Comparison of ENCODE assay signal across 12 mouse cellular contexts in genomic region chr11:115133800-115134199, GRCm38 (mm10). TPM values are rescaled to one million over a fixed set of nuclear protein-coding genes. Genes with fewer than 3 reads are reported as not detected.
A peak's percentile ranks its signal among the peaks of the same experiment; 100 is the strongest.
DNase-seq lines count a peak whose midpoint lies in the region; ATAC-seq lines count a peak whose summit lies in the region.
"Had no signal": no experiment of that assay in that cellular context is flagged by ENCODE, and none has a peak within 500 bp of the region (broad histone marks: within the 10 kb centered on the region; RNA-seq: fewer than 3 reads in every experiment).

Gene Cd300lf, minus strand, starts transcription at chr11:115133992.

- H3K4me1 ChIP-seq in heart, embryonic 12.5 days (replicated peaks): no peaks in the 10 kb centered on the region
- no peaks in the 10 kb centered on the region for H3K4me1 ChIP-seq in midbrain, embryonic 16.5 days (ENCODE audit: control insufficient read depth, insufficient read depth, low read length)
- H3K4me1 ChIP-seq: embryonic facial prominence, embryonic 12.5 days; midbrain, embryonic 10.5 days had no signal

- no peaks in the 10 kb centered on the region for H3K9me3 ChIP-seq in heart, embryonic 12.5 days (replicated peaks)
- H3K9me3 ChIP-seq in midbrain, embryonic 16.5 days (replicated peaks; ENCODE audit: control insufficient read depth, low read length, poor library complexity, severe bottlenecking): no peaks in the 10 kb centered on the region
- H3K9me3 ChIP-seq: embryonic facial prominence, embryonic 12.5 days; midbrain, embryonic 10.5 days had no signal

- DNase-seq in heart, adult 11 months: peak; percentile 96
- peak; percentile 82 for DNase-seq in 416B (ENCODE audit: low read depth)
- peak; percentile 44 to 50 for DNase-seq in lung, postnatal 4 days
- DNase-seq in frontal cortex, postnatal 10 days (ENCODE audit: low spot score in 2 of 2): no peak
- DNase-seq: cerebellum, adult 11-12 months had no signal

- WGBS in heart, embryonic 12.5 days: 64% methylated on average over 8 of the region's 8 CpGs
- 83% methylated on average over 8 of the region's 8 CpGs for WGBS in midbrain, embryonic 16.5 days

- no peak within 1 kb of the TSS for H3K4me3 ChIP-seq in heart, embryonic 12.5 days
- H3K4me3 ChIP-seq in midbrain, embryonic 16.5 days (ENCODE audit: low read depth, low read length): no peak within 1 kb of the TSS
- H3K4me3 ChIP-seq: embryonic facial prominence, embryonic 12.5 days; midbrain, embryonic 10.5 days had no signal

- H3K27me3 ChIP-seq in heart, embryonic 12.5 days (replicated peaks): no peaks in the 10 kb centered on the region
- no peaks in the 10 kb centered on the region for H3K27me3 ChIP-seq in midbrain, embryonic 16.5 days (ENCODE audit: control insufficient read depth, insufficient read depth, low read depth, low read length)
- H3K27me3 ChIP-seq: embryonic facial prominence, embryonic 12.5 days had no signal

- H3K4me2 ChIP-seq in heart, embryonic 12.5 days: no peak within 1 kb of the TSS
- H3K4me2 ChIP-seq in midbrain, embryonic 16.5 days (ENCODE audit: low read length): no peak within 1 kb of the TSS
- H3K4me2 ChIP-seq: embryonic facial prominence, embryonic 12.5 days had no signal

- H3K36me3 ChIP-seq in heart, embryonic 12.5 days: no peaks in the 10 kb centered on the region
- no peaks in the 10 kb centered on the region for H3K36me3 ChIP-seq in midbrain, embryonic 16.5 days (ENCODE audit: control insufficient read depth, insufficient read depth, low read length)
- H3K36me3 ChIP-seq: embryonic facial prominence, embryonic 12.5 days; midbrain, embryonic 10.5 days had no signal

- no peak for ATAC-seq in heart, embryonic 12.5 days (ENCODE audit: insufficient number of reproducible peaks, low FRiP score)
- peak; percentile 98 to 99 for ATAC-seq in hematopoietic stem cell, adult 5-6 weeks (replicated peaks in 1 of 2; ENCODE audit: insufficient read depth in 1 of 2, low FRiP score in 2 of 2, low TSS enrichment in 1 of 2, low read depth in 1 of 2, poor library complexity in 2 of 2, severe bottlenecking in 2 of 2)
- no peak for ATAC-seq in cerebellum, adult (ENCODE audit: insufficient number of reproducible peaks, low FRiP score, low TSS enrichment)
- ATAC-seq in midbrain, embryonic 16.5 days: no peak

- H3K27ac ChIP-seq in heart, embryonic 12.5 days (ENCODE audit: poor library complexity, severe bottlenecking): no peak within 1 kb of the TSS
- no peak within 1 kb of the TSS for H3K27ac ChIP-seq in midbrain, embryonic 16.5 days (ENCODE audit: low read length)
- H3K27ac ChIP-seq: embryonic facial prominence, embryonic 12.5 days; kidney, postnatal 0 days; midbrain, embryonic 10.5 days had no signal

- no peak within 1 kb of the TSS for H3K9ac ChIP-seq in heart, embryonic 12.5 days
- no peak within 1 kb of the TSS for H3K9ac ChIP-seq in midbrain, embryonic 16.5 days (ENCODE audit: low read depth, low read length)
- H3K9ac ChIP-seq: embryonic facial prominence, embryonic 12.5 days had no signal

RNA-seq across cellular contexts. Expression of gene Cd300lf, which starts in this region (rescaled TPM):
- 0.09 and 0.10 TPM in 2 replicates for polyA plus RNA-seq in heart, embryonic 12.5 days (2016; fragmentation: Nextera tagmentation; extraction: Ambion mirVana)
- 3.9 and 5.4 TPM in 2 replicates for total RNA-seq in hematopoietic stem cell, adult 5-6 weeks (2017)
- polyA plus RNA-seq in midbrain, embryonic 16.5 days (2015; fragmentation: Nextera tagmentation; extraction: Ambion mirVana): 0.34 TPM in 1 of 2 replicates, not detected in the other

Comparison
In these comparisons a context has a peak if more than half of its experiments do, and no peak if none do; other contexts are left out.
1. DNase-seq: peak in heart, adult 11 months (single experiment), 416B (single experiment) and lung, postnatal 4 days (2 of 2); none in frontal cortex, postnatal 10 days (0 of 2).
2. ATAC-seq: peak in hematopoietic stem cell, adult 5-6 weeks (2 of 2); none in heart, embryonic 12.5 days (single experiment), cerebellum, adult (single experiment) and midbrain, embryonic 16.5 days (single experiment).